16 mouse cellular contexts compared by ENCODE assay signal in genomic region chr12:113002667-113003066, GRCm38 (mm10). TPM values are rescaled to one million over a fixed set of nuclear protein-coding genes. Genes with fewer than 3 reads are reported as not detected.
DNase-seq lines count a peak whose midpoint lies in the region; TF ChIP-seq lines count a peak whose summit lies in the region.
"Had no signal": no experiment of that assay in that cellular context is flagged by ENCODE, and none has a peak within 500 bp of the region (broad histone marks: within the 10 kb centered on the region; RNA-seq: fewer than 3 reads in every experiment).

No protein-coding gene starts in this region.

- H3K4me3 ChIP-seq in left cerebral cortex, adult 2 months, result no peak overlapping the region
- H3K4me3 ChIP-seq: erythroblast, embryonic 14.5 days; heart, embryonic 13.5 days; liver, embryonic 12.5 days had no signal

- DNase-seq in left cerebral cortex, adult 2 months (ENCODE audit: extremely low spot score in 1 of 2, low spot score in 2 of 2), result no peak
- no peak for DNase-seq in left cerebral cortex, adult 8-10 months (ENCODE audit: low spot score in 2 of 2)
- DNase-seq in 416B (ENCODE audit: low read depth) (peak; percentile 54), adipocyte (ENCODE audit: low spot score) (no peak)
- peak; percentile 49 to 56 for DNase-seq in B cell, adult 2 months
- peak; percentile 71 for DNase-seq in induced T-regulatory cell, adult 2 months (ENCODE audit: low read depth)
- DNase-seq in left cerebral cortex, postnatal 4 days, result no peak
- DNase-seq in urinary bladder, postnatal 10 days (ENCODE audit: low spot score), result no peak
- DNase-seq: adrenal gland, adult 2 months; cerebellum, adult 9-10 months; embryo, embryonic 11 days; gastrocnemius, postnatal 36 days; kidney, adult 2 months had no signal

- TF ChIP-seq CTCF in left cerebral cortex, adult 2 months (IDR thresholded peaks at IDR 0.05), result peak; percentile 42

- H3K27ac ChIP-seq in left cerebral cortex, adult 2 months, result no peak overlapping the region
- H3K27ac ChIP-seq: heart, embryonic 13.5 days; liver, embryonic 12.5 days had no signal

- intact Hi-C loops in left cerebral cortex, adult 2 months (cut with DNase I), result loop anchor here (5.0 kb wide), 1 partner anchor 100 kb away; no protein-coding TSS in a partner anchor
- intact Hi-C loops in left cerebral cortex, postnatal 4 days (cut with DNase I), result no loop called here

RNA-seq across cellular contexts. Expression of gene Brf1, which starts 2.2 kb away (rescaled TPM):
- total RNA-seq in left cerebral cortex, adult 2 months (2021), result 10 to 100 TPM; 45.6 to 46.6 TPM
- 10 to 100 TPM; 46.0 to 56.9 (median 48.2) TPM for total RNA-seq in left cerebral cortex, adult 8-10 months (2022)
- total RNA-seq in left cerebral cortex, postnatal 4 days (2021), result 10 to 100 TPM; 64.5 to 67.2 TPM

RNA-seq across cellular contexts. Expression of gene Pacs2, which starts 11.6 kb away (rescaled TPM):
- total RNA-seq in left cerebral cortex, adult 2 months (2021), result 10 to 100 TPM; 62.8 to 68.0 TPM
- 100 to 1,000 TPM in 2 of 4 experiments, 10 to 100 TPM in 2; 90.4 to 105 (median 97.5) TPM for total RNA-seq in left cerebral cortex, adult 8-10 months (2022)
- total RNA-seq in left cerebral cortex, postnatal 4 days (2021), result 100 to 1,000 TPM; 184 to 189 TPM

RNA-seq across cellular contexts. Expression of gene Btbd6, which starts 26.4 kb away (rescaled TPM):
- 10 to 100 TPM; 60.2 to 64.5 TPM for total RNA-seq in left cerebral cortex, adult 2 months (2021)
- total RNA-seq in left cerebral cortex, adult 8-10 months (2022), result 10 to 100 TPM; 64.2 to 73.5 (median 68.7) TPM
- total RNA-seq in left cerebral cortex, postnatal 4 days (2021), result 10 to 100 TPM; 53.6 to 59.2 TPM

Comparison
In these comparisons a context has a peak if more than half of its experiments do, and no peak if none do; other contexts are left out.
1. DNase-seq: peak in 416B (single experiment), B cell, adult 2 months (2 of 2) and induced T-regulatory cell, adult 2 months (single experiment); none in left cerebral cortex, adult 2 months (0 of 2), left cerebral cortex, adult 8-10 months (0 of 2), left cerebral cortex, postnatal 4 days (single experiment), adipocyte (single experiment) and urinary bladder, postnatal 10 days (single experiment).